Mouse (Mus musculus) hematopoietic stem cell, adult 5-6 weeks (primary cell): ENCODE data around the gene Sstr4. TPM values are rescaled to one million over a fixed set of nuclear protein-coding genes. Genes with fewer than 3 reads are reported as not detected.

Experiments used
- ATAC-seq, 2 experiments: fragments of 125-278 bp in 1 of 2; replicated peaks in 1 of 2; 2 replicates each; pipeline ENCODE4 v1.8.0; 2016 to 2017; ENCODE audit warnings: inconsistent platforms in 2 of 2, mild to moderate bottlenecking in 2 of 2, moderate number of reproducible peaks in 2 of 2, low read depth in 1 of 2, moderate TSS enrichment in 1 of 2; ENCODE audit not compliant: low FRiP score in 2 of 2, poor library complexity in 2 of 2, severe bottlenecking in 2 of 2, insufficient read depth in 1 of 2, low TSS enrichment in 1 of 2
- total RNA-seq: library from RNA; stranded (forward); fragments of 172-1452, 232-1000 nt; gene quantifications from 2 replicates; pipeline ENCODE4 v1.2.3, GENCODE M21; 2017

Gene Sstr4
- total RNA-seq, 1 experiment from 2014 or later, result not detected

- no peak for ATAC-seq
Observed at GRCm38 (mm10) chr2:148445616-148446015, 50.5 kb downstream of the Sstr4 start.

Other genes starting within 250 kb of the Sstr4 start
- 6.9 and 10.5 TPM in 2 replicates for gene Thbd, start 12.8 kb downstream of the Sstr4 start, total RNA-seq
- gene Cd93, start 48.2 kb downstream of the Sstr4 start, total RNA-seq, result 145 and 146 TPM in 2 replicates